8 mouse cellular contexts compared by ENCODE assay signal in genomic region chr13:53475701-53476188, GRCm38 (mm10). TPM values are rescaled to one million over a fixed set of nuclear protein-coding genes. Genes with fewer than 3 reads are reported as not detected.
DNase-seq lines count a peak whose midpoint lies in the region; ATAC-seq and TF ChIP-seq lines count a peak whose summit lies in the region.

No protein-coding gene starts in this region.

- H3K9ac ChIP-seq in forebrain, postnatal 0 days = peak overlapping the region; percentile 44; the same call in 1 of the 2 replicates
- H3K9ac ChIP-seq in kidney, embryonic 16.5 days (replicated peaks; ENCODE audit: low read length) = 0 out of 2 replicates have a peak overlapping the region, but pooled peaks have one; percentile 4
- H3K9ac ChIP-seq in midbrain, embryonic 11.5 days (ENCODE audit: low read length) = peak overlapping the region; percentile 34; the same call in 1 of the 2 replicates

- no peaks in the 10 kb centered on the region for H3K36me3 ChIP-seq in E14TG2a.4 (ENCODE audit: insufficient read depth, low read length)
- H3K36me3 ChIP-seq in forebrain, postnatal 0 days (ENCODE audit: insufficient read depth) = no peaks in the 10 kb centered on the region
- no peaks in the 10 kb centered on the region for H3K36me3 ChIP-seq in kidney, embryonic 16.5 days (ENCODE audit: insufficient read depth, low read length)
- H3K36me3 ChIP-seq in midbrain, embryonic 11.5 days (ENCODE audit: control insufficient read depth, insufficient read depth, low read length) = no peaks in the 10 kb centered on the region

- peak; percentile 37; the same call in 1 of the 2 replicates for ATAC-seq in forebrain, postnatal 0 days
- ATAC-seq in kidney, embryonic 16.5 days (ENCODE audit: low FRiP score, low TSS enrichment) = peak; percentile 87
- peak; percentile 84 for ATAC-seq in midbrain, embryonic 11.5 days (ENCODE audit: low FRiP score)
- no peak for ATAC-seq in CD4-positive, CD25-positive, alpha-beta regulatory T cell, adult 4 months
- no peak for ATAC-seq in inflammation-experienced regulatory T-cells, adult 6 months

- H3K4me1 ChIP-seq in E14TG2a.4 (replicated peaks; ENCODE audit: low read depth, low read length) = peaks cover 39% of the 10 kb centered on the region
- H3K4me1 ChIP-seq in forebrain, postnatal 0 days (ENCODE audit: insufficient read depth) = no peaks in the 10 kb centered on the region
- H3K4me1 ChIP-seq in kidney, embryonic 16.5 days (ENCODE audit: insufficient read depth, low read length) = peaks cover 19% of the 10 kb centered on the region
- peaks cover 20% of the 10 kb centered on the region for H3K4me1 ChIP-seq in midbrain, embryonic 11.5 days (ENCODE audit: control insufficient read depth, insufficient read depth, low read length)

- DNase-seq in adrenal gland, adult 2 months = peak; percentile 55
- DNase-seq in forebrain, postnatal 0 days = no peak
- peak; percentile 96 for DNase-seq in midbrain, embryonic 11.5 days (ENCODE audit: low spot score, missing footprints)
- DNase-seq in layer of hippocampus, postnatal 14 days (ENCODE audit: low spot score in 2 of 2) = no peak

- H3K9me3 ChIP-seq in E14TG2a.4 (ENCODE audit: low read length) = no peaks in the 10 kb centered on the region
- H3K9me3 ChIP-seq in forebrain, postnatal 0 days (ENCODE audit: low read length) = no peaks in the 10 kb centered on the region
- no peaks in the 10 kb centered on the region for H3K9me3 ChIP-seq in kidney, embryonic 16.5 days (ENCODE audit: low read length)
- H3K9me3 ChIP-seq in midbrain, embryonic 11.5 days (ENCODE audit: control insufficient read depth, low read length) = no peaks in the 10 kb centered on the region

- TF ChIP-seq CTCF in E14TG2a.4 (conservative IDR thresholded peaks at IDR 0.05; ENCODE audit: low read length) = no peak
- no peak for TF ChIP-seq CTCF in forebrain, postnatal 0 days (IDR thresholded peaks at IDR 0.05; ENCODE audit: low read depth)

- H3K4me3 ChIP-seq in E14TG2a.4 (replicated peaks; ENCODE audit: low read length) = peak overlapping the region; percentile 75
- peak overlapping the region; percentile 45 for H3K4me3 ChIP-seq in forebrain, postnatal 0 days (ENCODE audit: low read depth, low read length)
- peak overlapping the region; percentile 46 for H3K4me3 ChIP-seq in kidney, embryonic 16.5 days (ENCODE audit: low read length)
- H3K4me3 ChIP-seq in midbrain, embryonic 11.5 days (ENCODE audit: low read depth, low read length) = peak overlapping the region; percentile 39

- no peak overlapping the region for H3K27ac ChIP-seq in forebrain, postnatal 0 days (ENCODE audit: low read depth, low read length)
- no peak overlapping the region for H3K27ac ChIP-seq in kidney, embryonic 16.5 days (ENCODE audit: low read length)
- H3K27ac ChIP-seq in midbrain, embryonic 11.5 days (ENCODE audit: low read depth, low read length) = no peak overlapping the region

- under 1% methylated on average over 35 of the region's 37 CpGs for WGBS in forebrain, postnatal 0 days
- under 1% methylated on average over 33 of the region's 37 CpGs for WGBS in kidney, embryonic 16.5 days
- WGBS in midbrain, embryonic 11.5 days = under 1% methylated on average over 35 of the region's 37 CpGs

- peak overlapping the region; percentile 92 for H3K4me2 ChIP-seq in forebrain, postnatal 0 days (ENCODE audit: low read depth)
- peak overlapping the region; percentile 69 for H3K4me2 ChIP-seq in kidney, embryonic 16.5 days (replicated peaks; ENCODE audit: low read depth, low read length)
- H3K4me2 ChIP-seq in midbrain, embryonic 11.5 days = peak overlapping the region; percentile 76

- peaks cover 89% of the 10 kb centered on the region for H3K27me3 ChIP-seq in E14TG2a.4 (ENCODE audit: insufficient read depth, low read length)
- peaks cover 64% of the 10 kb centered on the region for H3K27me3 ChIP-seq in forebrain, postnatal 0 days (ENCODE audit: insufficient read depth, low read length)
- H3K27me3 ChIP-seq in kidney, embryonic 16.5 days (ENCODE audit: insufficient read depth, low read length) = peaks cover 79% of the 10 kb centered on the region
- peaks cover 77% of the 10 kb centered on the region for H3K27me3 ChIP-seq in midbrain, embryonic 11.5 days (ENCODE audit: control insufficient read depth, insufficient read depth, low read length)

RNA-seq across cellular contexts. Expression of gene Msx2, which starts 2.9 kb away (rescaled TPM):
- total RNA-seq in adrenal gland, adult 2 months (2021) = under 1 TPM; 0.14 to 0.69 TPM
- 0.75 and 1.1 TPM in 2 replicates for polyA plus RNA-seq in adrenal gland, adult 2 months (2012; rRNA removed)
- 0.31 and 0.71 TPM in 2 replicates for total RNA-seq in forebrain, postnatal 0 days (2014; rRNA removed)
- 0.54 and 0.71 TPM in 2 replicates for polyA plus RNA-seq in forebrain, postnatal 0 days (2015; fragmentation: Nextera tagmentation; extraction: Ambion mirVana)
- polyA plus RNA-seq in kidney, embryonic 16.5 days (2015; fragmentation: Nextera tagmentation; extraction: Ambion mirVana) = 1.6 and 1.9 TPM in 2 replicates
- polyA plus RNA-seq in midbrain, embryonic 11.5 days (2014; fragmentation: Nextera tagmentation; extraction: Ambion mirVana) = 23.0 and 25.0 TPM in 2 replicates
- not detected for polyA plus RNA-seq in CD4-positive, CD25-positive, alpha-beta regulatory T cell, adult 4 months (2017; shearing (Covaris generic))
- total RNA-seq in layer of hippocampus, postnatal 14 days (2021) = 1 to 10 TPM in 1 of 2 experiments, under 1 TPM in 1; 0.94 to 1.0 TPM
- under 1 TPM in 1 of 3 experiments, not detected in 2; 0.13 TPM for polyA plus RNA-seq in inflammation-experienced regulatory T-cells, adult 6 months (2017; shearing (Covaris generic))

Comparison
In these comparisons a context has a peak if more than half of its experiments do, and no peak if none do; other contexts are left out.
1. DNase-seq: peak in adrenal gland, adult 2 months (single experiment) and midbrain, embryonic 11.5 days (single experiment); none in forebrain, postnatal 0 days (single experiment) and layer of hippocampus, postnatal 14 days (0 of 2).
2. ATAC-seq: peak in forebrain, postnatal 0 days (single experiment), kidney, embryonic 16.5 days (single experiment) and midbrain, embryonic 11.5 days (single experiment); none in CD4-positive, CD25-positive, alpha-beta regulatory T cell, adult 4 months (single experiment) and inflammation-experienced regulatory T-cells, adult 6 months (single experiment).
3. Peak in every context shown above with its lines, with median percentiles within 50 percentile points of each other: H3K4me3 ChIP-seq, H3K4me2 ChIP-seq and H3K9ac ChIP-seq.